Mouse (Mus musculus): ENCODE measurements around the gene Arhgap27.

- TF ChIP-seq CTCF (IDR thresholded peaks at IDR 0.05) = no peak
- no peak for TF ChIP-seq EP300 (IDR thresholded peaks at IDR 0.05; ENCODE audit: insufficient read depth, low read depth, low read length)
Measured at GRCm38 (mm10) chr11:103380460-103380859, 17.0 kb upstream of the Arhgap27 start.

Data from heart, adult 2 months (tissue).